Mouse (Mus musculus) urinary bladder, postnatal 10 days (tissue): ENCODE results near the gene Brca1.
"Not testable (repeated sequence)": the region's sequence is repeated elsewhere in the genome, so short reads cannot be mapped to it uniquely, and the experiment has no call there.

Experiments
- DNase-seq: peaks from one replicate; pipeline ENCODE4 v3.0.0; 2022; ENCODE audit warnings: low spot score

The Brca1 gene

GRCm38 (mm10) chr11:101543533-101543932 lies 8.2 kb downstream of the Brca1 start:
- no peak for DNase-seq

GRCm38 (mm10) chr11:101526686-101527085 lies 25.1 kb downstream of the Brca1 start:
- DNase-seq: no peak

- no peak for DNase-seq
Measured at GRCm38 (mm10) chr11:101525936-101526595, 25.7 kb downstream of the Brca1 start.

- no peak for DNase-seq
Measured at GRCm38 (mm10) chr11:101525056-101525455, 26.7 kb downstream of the Brca1 start.

GRCm38 (mm10) chr11:101524446-101524845 lies 27.3 kb downstream of the Brca1 start:
- DNase-seq: no peak

GRCm38 (mm10) chr11:101519364-101519763 lies 32.4 kb downstream of the Brca1 start:
- DNase-seq: no peak

- no peak for DNase-seq
Measured at GRCm38 (mm10) chr11:101518937-101519336, 32.8 kb downstream of the Brca1 start.

GRCm38 (mm10) chr11:101507090-101507489 lies 44.7 kb downstream of the Brca1 start:
- DNase-seq: no peak

GRCm38 (mm10) chr11:101506269-101506780 lies 45.4 kb downstream of the Brca1 start:
- no peak for DNase-seq

GRCm38 (mm10) chr11:101486126-101486525 lies 65.6 kb downstream of the Brca1 start:
- no peak for DNase-seq

GRCm38 (mm10) chr11:101485509-101486028 lies 66.2 kb downstream of the Brca1 start:
- no peak for DNase-seq

- DNase-seq: no peak
Measured at GRCm38 (mm10) chr11:101484814-101485213, 66.9 kb downstream of the Brca1 start.

GRCm38 (mm10) chr11:101484245-101484644 lies 67.5 kb downstream of the Brca1 start:
- no peak for DNase-seq

GRCm38 (mm10) chr11:101483804-101484203 lies 68.0 kb downstream of the Brca1 start:
- no peak for DNase-seq

- DNase-seq: no peak
Measured at GRCm38 (mm10) chr11:101480912-101481311, 70.8 kb downstream of the Brca1 start.

GRCm38 (mm10) chr11:101479171-101479635 lies 72.6 kb downstream of the Brca1 start:
- no peak for DNase-seq

- no peak for DNase-seq
Measured at GRCm38 (mm10) chr11:101477552-101478211, 74.1 kb downstream of the Brca1 start.

- DNase-seq: no peak
Measured at GRCm38 (mm10) chr11:101477194-101477551, 74.6 kb downstream of the Brca1 start.

GRCm38 (mm10) chr11:101476361-101476760 lies 75.4 kb downstream of the Brca1 start:
- DNase-seq: not testable (repeated sequence)

- DNase-seq: no peak
Measured at GRCm38 (mm10) chr11:101474298-101474697, 77.5 kb downstream of the Brca1 start.

GRCm38 (mm10) chr11:101473686-101474085 lies 78.1 kb downstream of the Brca1 start:
- DNase-seq: not testable (repeated sequence)

- DNase-seq: no peak
Measured at GRCm38 (mm10) chr11:101472336-101472735, 79.4 kb downstream of the Brca1 start.

- DNase-seq: no peak
Measured at GRCm38 (mm10) chr11:101471926-101472325, 79.8 kb downstream of the Brca1 start.
